Mouse (Mus musculus) monocyte, adult 5-6 weeks (primary cell): ENCODE results near the gene Ano10. TPM values are rescaled to one million over a fixed set of nuclear protein-coding genes. Genes with fewer than 3 reads are reported as not detected.
"Not testable (repeated sequence)": the region's sequence is repeated elsewhere in the genome, so short reads cannot be mapped to it uniquely, and the experiment has no call there.

Experiments
- ATAC-seq: fragments of 153-309, 156-312 bp; replicated peaks from 2 replicates; pipeline ENCODE4 v1.8.0; 2017; ENCODE audit warnings: mild to moderate bottlenecking; ENCODE audit not compliant: low TSS enrichment, insufficient number of reproducible peaks, severe bottlenecking, poor library complexity, low FRiP score
- total RNA-seq: library from RNA; stranded (forward); fragments of 200-1000, 200-491, 200-594 nt; gene quantifications from 3 replicates; pipeline ENCODE4 v1.2.3, GENCODE M21; 2017

The Ano10 gene
- total RNA-seq: 8.6 to 15.9 TPM (median 11.1 TPM) in 3 replicates

DNA sequence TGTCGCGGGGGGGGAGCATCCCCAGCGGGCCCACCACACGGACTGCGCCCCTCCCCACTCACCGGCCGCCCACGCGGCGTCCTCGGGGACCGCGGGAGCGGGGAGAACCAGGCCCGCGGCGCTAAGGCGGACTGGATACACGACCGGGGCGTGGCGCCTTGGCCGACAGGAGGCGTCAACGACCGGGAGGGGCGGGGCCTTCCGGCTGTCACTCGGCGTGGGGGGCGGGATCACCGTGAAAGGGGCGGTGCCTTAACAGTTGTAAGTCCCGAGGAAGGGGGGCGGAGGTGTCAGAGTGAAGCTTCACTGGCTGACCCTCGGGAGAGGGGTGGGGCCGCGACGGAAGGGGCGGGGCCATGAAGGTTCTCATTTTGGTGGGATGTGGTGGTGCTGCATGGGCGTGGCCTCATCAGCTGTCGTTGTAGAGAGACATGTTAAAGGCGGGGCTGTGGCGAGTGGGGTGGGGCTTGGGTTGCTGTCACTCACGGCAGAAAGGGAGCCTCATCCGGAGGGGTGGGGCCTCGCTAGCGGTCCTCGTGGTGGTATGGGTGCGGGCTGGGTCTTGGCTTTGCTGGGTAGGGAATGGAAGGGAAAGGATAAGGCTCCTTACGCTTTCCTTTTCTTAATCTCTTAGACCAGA lies at the start of gene Ano10:
TSS of gene Ano10 (minus strand) at position 182 of the 640 bp plus-strand sequence.
- ATAC-seq: peak; percentile 96

DNA sequence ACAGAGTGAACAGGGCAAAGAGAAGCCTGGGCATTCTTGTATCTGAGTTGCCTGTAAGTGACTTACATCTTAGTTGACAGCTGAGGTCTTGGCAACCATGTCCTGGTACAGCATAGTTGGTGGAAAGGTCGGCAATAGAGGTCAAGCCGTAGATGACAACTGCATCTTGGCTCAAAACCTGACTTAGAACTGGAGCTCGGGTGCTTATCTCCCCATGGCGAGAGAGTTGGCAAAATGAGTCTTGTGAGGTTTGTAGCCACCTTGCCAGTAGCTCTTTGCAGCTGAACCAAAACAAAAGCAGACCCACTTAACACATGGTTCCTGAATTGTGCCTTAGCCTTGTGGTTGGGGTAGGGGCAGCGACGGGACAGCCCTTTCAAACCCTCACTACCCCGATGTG lies 49.2 kb upstream of the Ano10 start:
- no peak for ATAC-seq

DNA sequence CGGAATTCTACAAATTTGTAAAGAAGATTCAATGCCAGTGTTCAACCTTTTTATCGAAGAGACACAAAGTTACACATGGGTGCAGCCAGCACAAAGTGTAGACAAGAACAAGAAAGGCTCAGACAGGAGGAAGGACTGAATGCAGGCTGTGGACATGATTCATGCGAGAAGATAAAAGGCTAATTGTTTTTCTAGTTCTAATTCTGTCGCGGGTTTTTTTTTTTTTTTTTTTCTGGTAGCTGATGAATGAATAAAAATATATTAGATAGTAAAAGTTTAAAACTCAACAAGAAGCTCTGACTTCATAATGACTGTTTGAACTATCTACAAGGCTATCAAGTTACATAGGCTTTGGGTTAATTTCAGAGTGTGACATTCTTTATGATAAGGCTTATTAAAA lies 45.7 kb upstream of the Ano10 start:
- ATAC-seq: no peak

DNA sequence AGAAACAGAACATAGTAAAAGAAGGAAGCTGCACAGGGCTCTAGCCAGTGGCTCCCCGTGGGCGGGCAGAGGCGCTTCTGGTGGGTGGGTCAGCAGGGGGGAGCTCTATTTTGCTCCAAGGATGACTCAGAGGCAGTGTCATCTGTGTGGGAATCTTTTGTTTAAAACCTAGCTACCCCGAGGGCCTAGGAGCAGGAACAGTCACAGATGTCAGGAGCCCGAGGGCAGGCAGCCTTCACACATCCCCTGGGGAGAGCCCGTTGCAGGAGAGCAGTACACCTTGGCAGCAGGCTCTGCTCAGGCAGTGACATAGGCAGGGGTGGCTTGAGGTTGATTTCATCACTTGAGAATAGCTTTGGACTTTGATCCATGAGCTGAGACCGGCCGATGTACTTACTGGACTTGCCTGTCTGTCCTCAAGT lies 43.3 kb upstream of the Ano10 start:
- ATAC-seq: no peak

DNA sequence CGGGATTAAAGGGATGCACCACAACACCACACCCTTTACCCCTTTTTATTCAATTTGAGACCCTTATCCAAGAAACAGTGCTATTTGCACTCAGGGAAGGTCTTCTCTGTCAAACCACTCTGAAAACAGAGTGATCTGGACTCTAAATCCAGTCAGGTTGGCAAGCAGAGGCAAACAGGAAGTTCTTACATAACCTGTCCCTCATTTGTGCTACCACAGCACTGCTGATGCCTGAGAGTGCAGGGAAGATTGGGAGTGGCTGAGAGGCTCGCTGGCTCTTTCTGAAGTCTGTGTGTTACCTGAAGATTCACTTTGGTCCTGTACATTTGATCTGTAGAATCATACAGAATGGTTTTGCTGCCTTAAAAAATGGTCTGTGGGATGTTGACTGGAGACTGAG lies 42.5 kb upstream of the Ano10 start:
- no peak for ATAC-seq

DNA sequence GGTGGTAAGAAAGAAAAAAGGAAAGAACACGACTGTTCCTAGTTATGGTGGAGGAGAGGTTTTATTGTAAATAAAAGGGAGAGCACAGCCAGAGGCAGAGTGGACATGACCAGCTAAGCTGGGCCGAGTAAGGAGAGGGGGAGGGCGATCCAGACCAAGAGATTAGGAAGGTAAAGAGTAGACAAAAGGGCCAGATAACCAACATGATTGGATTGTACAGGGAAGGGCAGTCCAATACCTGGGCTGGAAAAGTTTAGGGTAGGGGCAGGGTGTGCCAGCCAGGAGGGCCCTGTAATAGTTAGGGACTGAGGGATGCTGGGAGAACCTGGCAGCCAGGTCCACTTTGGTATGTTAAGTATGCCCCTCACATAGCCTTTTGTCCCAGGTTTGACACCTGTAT lies 34.0 kb upstream of the Ano10 start:
- no peak for ATAC-seq

DNA sequence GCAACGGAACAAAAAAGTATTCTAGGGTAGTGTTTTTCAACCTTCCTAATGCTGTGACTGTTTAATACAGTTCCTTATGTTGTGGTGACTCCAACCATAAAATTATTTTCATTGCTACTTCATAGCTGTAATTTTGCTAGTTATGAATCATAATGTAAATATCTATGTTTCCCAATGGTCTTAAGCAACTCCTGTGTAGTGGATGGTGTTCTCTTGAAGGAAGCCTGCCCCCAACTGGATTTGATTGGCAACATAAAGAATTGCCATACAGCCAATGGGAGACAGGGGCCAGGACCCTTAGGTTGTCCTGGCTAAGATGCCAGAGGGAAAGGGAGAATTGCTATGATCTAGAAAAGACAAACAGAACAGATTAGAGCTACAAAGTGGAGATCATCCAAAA lies 31.8 kb upstream of the Ano10 start:
- ATAC-seq: no peak

DNA sequence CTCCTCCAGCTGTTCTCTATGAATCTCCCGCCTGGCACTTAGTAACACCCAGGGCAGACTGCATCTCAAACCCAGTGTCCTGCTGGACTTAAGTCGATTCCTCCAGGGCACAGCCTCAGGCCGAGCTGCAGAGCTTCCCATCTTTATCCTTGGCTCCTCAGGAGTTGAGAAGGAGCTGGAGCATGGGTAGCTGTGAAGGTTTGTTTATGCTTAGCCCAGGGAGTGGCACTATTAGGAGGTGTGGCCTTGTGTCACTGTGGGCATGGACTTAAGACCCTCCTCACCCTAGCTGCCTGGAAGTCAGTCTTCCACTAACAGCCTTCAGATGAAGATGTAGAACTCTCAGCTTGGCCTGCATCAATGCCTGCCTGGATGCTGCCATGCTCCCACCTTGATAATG lies 28.1 kb upstream of the Ano10 start:
- no peak for ATAC-seq

DNA sequence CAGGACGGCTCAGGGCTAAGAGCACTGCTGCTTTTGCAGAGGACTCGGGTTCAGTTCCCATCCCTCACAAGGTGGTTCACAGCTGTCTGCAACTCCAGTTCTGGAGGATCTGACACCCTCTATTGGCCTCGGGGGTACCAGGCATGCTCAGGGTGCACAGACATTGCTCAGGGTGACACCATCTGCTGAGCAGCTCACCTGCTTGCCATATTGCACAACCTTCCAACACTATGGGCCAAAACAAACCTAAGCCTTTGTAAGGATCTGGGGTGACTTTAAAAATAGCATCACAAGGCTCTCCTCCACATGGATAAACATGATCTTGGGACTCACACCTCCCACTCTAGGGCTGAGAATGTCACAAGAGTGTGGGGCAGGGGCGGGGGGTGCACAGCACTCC lies 26.4 kb upstream of the Ano10 start:
- no peak for ATAC-seq

DNA sequence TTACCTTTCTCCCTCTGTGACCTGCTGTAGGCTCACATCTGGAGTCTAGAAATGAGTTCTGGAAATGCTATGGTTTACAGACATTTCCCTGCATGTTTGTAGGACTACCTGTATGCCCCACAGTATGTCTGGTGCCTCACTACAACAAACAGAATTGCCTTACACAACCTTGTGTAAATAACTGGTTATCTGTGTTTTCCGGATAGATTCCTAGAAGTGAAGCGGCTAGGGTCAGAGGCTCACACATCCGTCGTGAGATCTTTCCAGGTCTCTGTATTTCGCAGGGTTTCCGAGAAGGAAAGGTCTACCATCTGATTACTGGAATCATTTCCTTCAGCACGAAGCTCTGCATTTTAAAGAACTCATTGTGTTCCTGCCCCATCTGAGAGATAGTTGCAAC lies 22.3 kb upstream of the Ano10 start:
- ATAC-seq: no peak

DNA sequence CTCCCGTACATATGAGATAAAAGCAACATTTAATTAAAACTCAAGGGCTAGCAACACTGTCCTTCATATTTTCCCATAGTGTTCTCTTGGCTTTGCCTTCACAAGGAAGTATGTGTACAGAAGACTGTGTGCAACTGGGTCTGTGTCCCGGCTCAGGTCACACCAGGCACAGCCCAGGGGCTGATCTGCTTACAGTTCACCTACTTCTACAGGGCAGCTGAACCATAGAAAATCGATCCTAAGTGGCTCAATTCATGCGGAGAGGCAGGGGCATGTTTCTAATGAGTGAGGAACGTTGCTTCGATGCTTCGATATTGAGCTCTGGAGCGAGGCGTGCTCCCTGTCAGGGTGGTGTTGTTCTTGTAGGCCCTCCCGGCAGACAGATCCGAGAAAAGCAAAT lies 21.3 kb upstream of the Ano10 start:
- no peak for ATAC-seq

DNA sequence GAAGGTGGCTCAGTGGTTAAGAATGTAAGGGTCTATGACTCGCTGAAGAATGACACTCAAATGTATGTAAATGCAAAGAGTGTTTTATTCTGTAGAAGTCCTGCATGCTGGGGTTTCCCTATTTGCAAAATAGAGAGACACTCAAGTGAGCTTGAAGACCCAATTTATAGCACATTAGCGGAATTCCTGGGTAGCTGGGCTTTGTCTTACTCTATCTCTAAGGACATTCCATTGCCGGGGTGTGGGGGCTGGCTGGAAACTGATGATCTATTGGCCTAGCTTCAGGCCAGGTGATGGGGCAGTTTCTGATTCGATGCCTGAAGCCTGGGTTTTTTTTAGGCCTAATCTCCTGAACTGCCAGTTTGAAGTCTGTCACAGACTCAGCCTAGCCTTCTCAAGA lies 20.7 kb upstream of the Ano10 start:
- ATAC-seq: no peak

DNA sequence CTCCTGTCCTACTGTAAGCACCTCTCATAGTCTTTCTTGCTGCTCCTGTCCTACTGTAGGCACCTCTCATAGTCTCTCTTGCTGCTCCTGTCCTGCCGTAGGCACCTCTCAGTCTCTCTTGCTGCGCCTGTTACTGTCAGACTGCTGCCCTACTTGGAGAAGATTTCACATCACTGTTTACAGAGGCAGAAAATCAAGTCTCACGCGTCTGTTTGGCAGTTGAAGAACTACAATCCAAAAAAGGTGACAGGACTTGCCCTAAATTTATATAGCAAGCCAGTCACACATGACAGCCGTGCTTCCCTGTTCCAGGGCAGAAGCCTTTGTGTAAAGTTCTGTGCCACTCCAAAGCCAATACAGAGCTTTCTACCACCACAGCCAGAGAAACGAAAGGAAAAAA lies 20.2 kb upstream of the Ano10 start:
- no peak for ATAC-seq

DNA sequence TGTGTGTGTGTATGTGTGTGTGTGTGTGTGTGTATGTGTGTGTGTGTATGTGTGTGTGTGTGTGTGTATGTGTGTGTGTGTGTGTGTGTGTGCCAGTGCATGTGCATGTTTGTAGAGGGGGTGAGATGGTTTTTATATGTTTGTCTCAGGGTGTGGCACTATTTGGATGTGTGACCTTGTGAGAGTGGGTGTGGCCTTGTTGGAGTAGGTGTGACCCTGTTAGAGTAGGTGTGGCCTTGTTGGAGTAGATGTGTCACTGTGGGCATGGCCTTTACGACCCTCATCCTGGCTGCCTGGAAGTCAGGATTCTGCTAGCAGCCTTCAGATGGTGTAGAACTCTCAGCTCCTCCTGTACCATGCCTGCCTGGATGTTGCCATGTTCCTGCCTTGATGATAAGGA lies 18.9 kb upstream of the Ano10 start:
- ATAC-seq: not testable (repeated sequence)

DNA sequence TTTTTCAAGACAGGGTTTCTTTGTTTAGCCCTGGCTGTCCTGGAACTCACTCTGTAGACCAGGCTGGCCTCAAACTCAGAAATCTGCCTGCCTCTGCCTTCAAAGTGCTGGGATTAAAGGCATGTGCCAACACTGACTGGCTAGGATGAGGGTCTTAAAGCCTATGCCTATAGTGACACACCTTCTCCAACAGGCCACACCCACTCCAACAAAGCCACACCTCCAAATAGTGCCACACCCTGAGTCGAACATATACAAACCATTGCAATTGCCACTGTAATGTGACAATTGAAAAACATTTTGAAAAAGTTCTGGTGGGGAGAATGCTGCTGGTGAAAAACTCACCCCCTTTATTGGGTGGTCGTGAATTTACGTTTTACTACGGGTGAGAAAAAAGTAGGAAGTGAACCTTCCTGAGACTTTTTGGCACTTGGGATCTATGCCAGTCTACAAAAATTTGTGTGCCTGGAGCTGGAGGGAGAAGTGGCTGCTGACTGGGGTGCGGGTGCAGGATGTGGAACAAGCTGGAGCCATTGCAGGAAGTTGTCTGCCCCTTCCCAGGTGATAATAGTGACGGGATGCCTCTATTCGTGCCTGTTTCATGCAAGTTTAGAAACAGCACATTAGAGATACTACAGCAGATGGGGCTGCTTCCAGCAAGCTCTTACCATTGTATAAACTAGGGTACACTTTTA lies 18.2 kb upstream of the Ano10 start:
- no peak for ATAC-seq

DNA sequence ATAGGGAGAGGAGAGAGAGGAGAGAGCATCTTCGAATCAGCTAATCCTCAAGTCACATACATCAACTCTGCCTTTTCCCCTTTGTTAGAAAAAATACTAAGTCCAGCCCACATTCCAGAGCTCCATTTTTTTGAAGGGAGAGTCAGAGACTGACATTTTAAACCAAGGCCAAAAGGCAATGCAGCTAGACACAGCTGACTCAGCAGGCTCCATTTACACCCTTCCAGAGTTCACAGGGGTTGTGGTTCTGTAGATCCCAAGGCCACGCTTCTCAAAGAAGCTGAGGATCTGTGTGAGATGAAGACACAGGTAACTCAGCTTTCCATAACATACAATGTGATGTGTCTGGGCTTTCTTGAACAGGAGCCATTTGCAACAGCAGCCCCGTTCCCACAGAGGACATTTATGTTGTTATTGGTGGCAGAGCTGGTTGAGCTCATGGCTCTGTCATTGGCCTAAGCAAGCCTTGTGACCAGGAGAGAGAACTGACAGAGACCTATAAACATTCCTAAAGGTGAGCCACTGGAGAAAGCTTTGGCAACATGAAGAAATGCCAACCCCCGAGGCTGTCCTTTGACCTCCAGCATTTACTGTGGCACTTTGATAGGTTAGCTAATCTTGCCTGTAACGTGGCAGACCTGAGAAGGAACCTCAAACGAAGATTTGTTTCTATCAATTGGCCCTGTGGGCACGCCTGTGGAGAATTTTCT lies 17.0 kb upstream of the Ano10 start:
- ATAC-seq: no peak

DNA sequence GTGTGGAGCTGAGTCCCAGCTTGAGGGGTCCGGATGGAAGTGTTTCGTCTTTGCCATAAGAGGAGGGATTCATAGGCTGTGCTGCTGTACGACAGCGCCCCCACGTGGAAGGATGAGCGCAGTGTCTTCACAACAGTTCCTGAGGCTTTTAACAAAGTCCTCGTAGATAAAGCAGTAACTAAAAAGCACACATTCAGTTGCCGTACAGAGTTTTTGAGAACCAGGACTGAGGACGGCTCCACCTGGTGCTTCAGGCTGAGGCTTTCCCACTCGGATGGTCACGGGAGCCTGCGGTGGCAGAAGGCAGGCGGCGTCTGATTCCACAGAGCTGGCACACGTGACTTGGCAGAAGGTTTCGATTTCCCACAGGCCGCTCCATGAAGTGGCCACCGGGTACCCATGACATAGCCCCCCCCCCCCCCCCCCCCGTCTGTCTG lies 16.4 kb upstream of the Ano10 start:
- peak; percentile 90 for ATAC-seq

DNA sequence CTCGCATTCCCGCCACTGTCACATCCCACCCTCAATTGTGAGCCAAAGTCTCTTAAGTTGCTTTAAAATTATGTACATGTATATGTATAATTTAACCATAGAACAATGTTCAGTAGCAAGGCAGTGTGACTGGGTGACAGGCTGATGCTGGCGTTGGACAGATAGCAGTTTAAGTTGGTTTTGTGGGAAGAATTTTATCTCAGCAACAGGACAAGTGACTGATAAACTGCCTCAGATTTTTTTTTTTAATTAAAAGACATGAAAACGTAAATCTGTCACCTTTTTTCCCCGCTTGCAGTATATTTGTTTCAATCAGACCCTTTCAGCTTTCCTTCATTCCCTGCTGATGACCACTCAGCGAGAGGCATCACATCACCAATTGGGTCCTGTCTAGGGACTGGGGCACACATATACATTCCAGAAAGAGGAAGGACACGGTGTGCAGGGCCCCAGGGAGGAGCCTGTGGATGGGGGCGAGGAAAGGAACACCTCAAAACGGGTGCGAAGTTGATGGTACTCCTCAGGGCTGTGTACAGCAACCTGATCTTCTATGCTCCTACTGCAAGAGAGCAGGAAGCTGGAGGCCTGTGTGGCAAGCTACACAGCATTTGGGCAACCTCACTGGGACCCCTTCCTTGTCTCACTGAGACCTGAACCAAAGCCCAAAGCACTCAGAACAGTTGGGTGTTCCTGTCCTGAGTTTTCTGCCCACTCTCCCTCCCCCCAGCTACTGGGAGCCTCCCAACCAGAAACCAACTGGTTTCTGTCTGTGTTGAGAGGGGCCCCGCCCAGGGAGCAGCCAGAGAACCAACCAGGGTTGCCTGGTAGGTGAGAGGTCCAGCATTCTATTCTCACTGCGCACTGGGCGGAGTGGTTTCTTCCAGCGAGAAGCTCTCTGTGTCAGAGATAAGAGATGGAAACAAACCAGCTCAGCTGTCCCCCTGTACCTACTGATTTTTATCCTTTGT lies 15.1 kb upstream of the Ano10 start:
- 0 out of 2 replicates have a peak, but pooled peaks have one; percentile 37 for ATAC-seq

DNA sequence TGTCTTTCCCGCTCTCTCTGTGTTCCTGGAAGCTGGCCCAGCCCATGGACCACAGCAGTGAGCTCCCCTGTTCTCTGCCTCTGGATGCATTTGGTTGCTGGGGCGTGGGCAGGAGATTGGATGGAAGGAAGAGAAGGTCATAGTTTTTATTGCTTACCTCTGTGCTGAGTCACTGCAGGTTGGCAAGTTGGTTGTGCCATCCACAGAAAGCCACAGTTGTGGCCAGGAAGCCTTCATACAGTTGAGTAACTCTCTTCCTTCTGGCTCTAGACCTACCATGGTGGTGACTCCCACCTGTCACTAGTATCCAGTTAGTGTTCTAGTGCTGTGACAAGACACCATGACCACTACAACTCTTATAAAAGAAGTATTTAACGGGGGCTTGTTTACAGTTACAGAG lies 11.1 kb upstream of the Ano10 start:
- ATAC-seq: no peak
